Mouse (Mus musculus) liver, embryonic 14.5 days (tissue): ENCODE results near the gene Adamts12. TPM values are rescaled to one million over a fixed set of nuclear protein-coding genes. Genes with fewer than 3 reads are reported as not detected.

ENCODE experiments used
- ATAC-seq: fragments of 200-750 bp; cut with Nextera tagmentation; 2 replicates; pipeline ENCODE4 v1.8.0; 2017; ENCODE audit warnings: moderate number of reproducible peaks, mild to moderate bottlenecking, moderate library complexity; ENCODE audit not compliant: insufficient read depth
- DNase-seq, 3 experiments: peaks; one replicate each; pipeline ENCODE4 v3.0.0-alpha.2; 2012 to 2013; ENCODE audit warnings: low read depth in 3 of 3, low spot score in 3 of 3
- H3K27ac ChIP-seq: fragments of 300-500 bp; sonication (generic); 2 replicates; pipeline ENCODE4 v1.5.1; 2014; ENCODE audit warnings: moderate library complexity, mild to moderate bottlenecking, control low read depth, inconsistent platforms
- H3K27me3 ChIP-seq: fragments of 300-500 bp; sonication (generic); 2 replicates; pipeline ENCODE4 v1.6.1; 2014; ENCODE audit warnings: mild to moderate bottlenecking, low read length, moderate library complexity; ENCODE audit not compliant: control insufficient read depth, insufficient read depth
- H3K36me3 ChIP-seq: fragments of 300-500 bp; sonication (generic); replicated peaks from 2 replicates; pipeline ENCODE4 v1.6.1; 2014; ENCODE audit warnings: low read depth; ENCODE audit not compliant: control insufficient read depth, insufficient read depth
- H3K4me1 ChIP-seq, 2 experiments: fragments of 200-500 bp in 1 of 2; fragments of 300-500 bp in 1 of 2; sonication (generic) in 1 of 2; replicated peaks; 2 replicates each; pipeline ENCODE4 v1.6.1; 2012 to 2014; ENCODE audit warnings: antibody characterized with exemption in 1 of 2, inconsistent platforms in 1 of 2, low read length in 1 of 2; ENCODE audit not compliant: control insufficient read depth in 2 of 2, insufficient read depth in 2 of 2
- H3K4me2 ChIP-seq: fragments of 300-500 bp; sonication (generic); 2 replicates; pipeline ENCODE4 v1.6.1; 2014; ENCODE audit warnings: low read depth, mild to moderate bottlenecking, control low read depth, moderate library complexity
- H3K4me3 ChIP-seq, 2 experiments: fragments of 200-500 bp in 1 of 2; fragments of 300-500 bp in 1 of 2; sonication (generic) in 1 of 2; 2 replicates each; pipeline ENCODE4 v1.5.1; 2012 to 2014; ENCODE audit warnings: low read depth in 2 of 2, low read length in 2 of 2, mild to moderate bottlenecking in 2 of 2, control low read depth in 1 of 2, inconsistent platforms in 1 of 2, moderate library complexity in 1 of 2; ENCODE audit not compliant: insufficient read depth in 1 of 2
- H3K9ac ChIP-seq: fragments of 300-500 bp; sonication (generic); replicated peaks from 2 replicates; pipeline ENCODE4 v1.6.1; 2014; ENCODE audit warnings: mild to moderate bottlenecking, control low read depth, moderate library complexity
- H3K9me3 ChIP-seq: fragments of 300-500 bp; sonication (generic); 2 replicates; pipeline ENCODE4 v1.6.1; 2016; ENCODE audit warnings: low read length, mixed read lengths; ENCODE audit not compliant: control insufficient read depth
- CTCF ChIP-seq: IDR thresholded peaks from 2 replicates; pipeline ENCODE4 v1.5.1; 2016; ENCODE audit warnings: antibody characterized with exemption, low read depth, control low read depth
- EP300 ChIP-seq: IDR thresholded peaks from 2 replicates; pipeline ENCODE4 v1.6.1; 2016; ENCODE audit warnings: antibody characterized with exemption, low read depth
- WGBS: fragments of 180-500 bp; shearing (Covaris S2); extraction: QIAGEN DNeasy Blood & Tissue Kit; methylation state at CpG from one replicate; pipeline ENCODE4 v1.1.7; 2014; ENCODE audit not compliant: insufficient replicate concordance; 5-methylcytosine and 5-hydroxymethylcytosine counted together
- polyA plus RNA-seq, 2 experiments: library from polyadenylated mRNA; depleted of rRNA in 1 of 2; stranded (reverse) in 1 of 2; unstranded in 1 of 2; fragments of >200 nt; fragmentation: Nextera tagmentation in 1 of 2; extraction: Ambion mirVana in 1 of 2; gene quantifications; 2 replicates each; pipeline versions ENCODE4 v1.2.1 to v1.2.3; 2012 to 2014

Adamts12 gene
- polyA plus RNA-seq, 2 experiments: 0.23 to 0.47 TPM

DNA sequence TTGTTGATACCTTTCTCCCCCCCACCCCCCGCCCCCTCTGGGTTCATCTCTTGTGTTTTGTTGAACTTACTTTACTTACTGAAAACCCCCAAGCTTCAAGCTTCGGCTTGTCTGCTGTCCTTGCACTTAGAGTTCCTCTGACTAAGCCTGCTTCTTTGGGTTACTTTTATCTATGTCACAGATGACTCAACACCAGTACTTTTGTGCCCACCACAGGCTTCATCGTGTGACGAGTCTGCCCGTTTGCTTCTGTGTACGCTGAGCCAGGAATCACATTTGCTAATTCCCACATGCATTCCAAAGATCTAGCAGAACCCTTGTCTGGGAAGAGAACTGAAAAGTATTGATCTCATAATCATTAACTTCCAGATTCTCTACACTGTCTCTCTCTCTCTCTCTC, 94.8 kb downstream of the Adamts12 start:
- H3K27me3 ChIP-seq: no peaks in the 10 kb centered on the region
- WGBS: 56% methylated on average over 6 of the region's 6 CpGs
- H3K4me1 ChIP-seq: no peaks in the 10 kb centered on the region

DNA sequence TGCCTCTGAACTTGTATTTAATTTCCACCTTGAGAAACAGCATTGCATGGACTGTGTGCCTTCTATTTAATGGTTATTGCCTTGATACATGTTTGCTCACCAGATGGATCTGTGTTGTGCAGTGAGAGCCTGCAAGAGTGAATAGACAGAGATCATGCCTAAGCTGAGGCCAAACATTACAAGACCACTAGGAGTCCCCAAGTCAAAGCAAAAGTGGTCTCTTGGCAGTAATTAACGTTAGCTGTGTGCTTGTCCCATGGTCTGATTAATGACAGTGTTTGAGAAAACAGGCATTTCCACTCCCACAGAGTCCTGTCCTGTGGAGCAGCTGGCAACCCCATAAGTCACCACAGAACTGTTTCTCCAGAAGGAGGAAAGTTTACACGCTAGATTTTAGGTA, 96.2 kb downstream of the Adamts12 start:
- no peaks in the 10 kb centered on the region for H3K36me3 ChIP-seq

More for the DNA sequence above, 94.8 kb downstream of the Adamts12 start:
- DNase-seq (no peak), ATAC-seq (no peak)
- H3K36me3 ChIP-seq: no peaks in the 10 kb centered on the region
- H3K9me3 ChIP-seq: no peaks in the 10 kb centered on the region
- no peak overlapping the region for H3K4me3 ChIP-seq
- no peak overlapping the region for H3K4me2 ChIP-seq
- TF ChIP-seq CTCF (no peak), EP300 (no peak)
- no peak overlapping the region for H3K9ac ChIP-seq
- no peak overlapping the region for H3K27ac ChIP-seq

DNA sequence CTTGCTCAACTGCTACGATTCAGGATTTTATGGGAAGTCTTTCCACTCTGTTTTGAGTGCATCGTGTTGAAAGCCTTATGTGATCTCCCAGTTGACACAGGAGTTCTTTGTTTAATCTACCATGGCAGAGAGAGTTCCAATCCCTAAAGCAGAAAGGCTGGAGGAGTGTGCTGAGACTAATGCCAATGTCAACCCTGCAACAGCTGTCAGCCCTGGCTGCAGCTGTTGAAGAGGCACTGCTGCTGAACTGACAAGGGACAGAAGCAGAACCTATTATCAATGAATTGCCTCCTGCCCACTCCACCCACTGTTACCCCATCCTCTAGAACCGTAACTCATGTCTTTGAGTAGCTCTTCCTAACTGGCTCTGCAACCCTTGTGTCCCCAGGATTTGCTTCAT, 101.3 kb downstream of the Adamts12 start:
- Histone ChIP-seq H3K4me1 (no peaks in the 10 kb centered on the region), H3K36me3 (no peaks in the 10 kb centered on the region), H3K27ac (no peak overlapping the region), H3K4me2 (no peak overlapping the region), H3K4me3 (no peak overlapping the region), H3K27me3 (no peaks in the 10 kb centered on the region), H3K9me3 (no peaks in the 10 kb centered on the region), H3K9ac (no peak overlapping the region)
- 50% methylated on average over 3 of the region's 3 CpGs for WGBS
- TF ChIP-seq EP300 (no peak), CTCF (no peak)
- DNase-seq (no peak), ATAC-seq (no peak)

More for the DNA sequence above, 96.2 kb downstream of the Adamts12 start:
- H3K9me3 ChIP-seq: no peaks in the 10 kb centered on the region
- H3K4me2 ChIP-seq: no peak overlapping the region
- no peak for TF ChIP-seq CTCF
- no peak for TF ChIP-seq EP300
- WGBS: 28% methylated on average over 2 of the region's 2 CpGs
- no peak overlapping the region for H3K4me3 ChIP-seq
- H3K9ac ChIP-seq: no peak overlapping the region
- no peaks in the 10 kb centered on the region for H3K4me1 ChIP-seq
- H3K27ac ChIP-seq: no peak overlapping the region
- ATAC-seq: no peak
- DNase-seq: no peak
- no peaks in the 10 kb centered on the region for H3K27me3 ChIP-seq

DNA sequence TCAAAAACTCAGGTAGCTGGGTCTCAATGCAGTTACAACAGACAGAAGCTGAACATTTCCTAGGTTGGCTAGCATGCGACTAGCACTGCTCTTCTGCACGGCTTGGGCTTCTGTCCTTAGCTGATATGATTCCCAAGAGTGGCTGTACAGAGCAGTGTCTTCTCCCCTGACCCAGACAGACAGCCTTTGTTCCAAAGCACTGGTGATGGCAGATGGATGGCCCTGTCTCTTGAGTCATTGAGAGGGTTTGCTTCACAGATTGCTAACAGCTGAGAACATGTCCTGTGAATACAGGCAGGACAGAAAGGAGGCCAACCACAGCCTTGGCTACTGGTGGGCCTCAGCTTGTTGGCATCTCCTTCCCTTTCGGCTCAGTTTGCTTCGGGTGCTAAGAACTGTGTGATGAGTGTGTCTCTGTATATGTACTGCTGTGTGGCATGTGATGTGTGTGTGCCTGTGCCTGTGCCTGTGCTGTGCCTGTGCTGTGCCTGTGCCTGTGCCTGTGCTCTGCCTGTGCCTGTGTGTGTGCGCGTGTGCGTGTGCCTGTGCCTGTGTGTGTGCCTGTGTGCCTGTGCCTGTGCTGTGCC, 109.4 kb downstream of the Adamts12 start:
- Histone ChIP-seq H3K27ac (no peak overlapping the region), H3K4me1 (no peaks in the 10 kb centered on the region), H3K27me3 (no peaks in the 10 kb centered on the region), H3K36me3 (no peaks in the 10 kb centered on the region), H3K9ac (no peak overlapping the region), H3K4me3 (no peak overlapping the region), H3K4me2 (no peak overlapping the region), H3K9me3 (no peaks in the 10 kb centered on the region)
- TF ChIP-seq CTCF (no peak), EP300 (no peak)
- 76% methylated on average over 7 of the region's 7 CpGs for WGBS
- DNase-seq: no peak
- no peak for ATAC-seq

DNA sequence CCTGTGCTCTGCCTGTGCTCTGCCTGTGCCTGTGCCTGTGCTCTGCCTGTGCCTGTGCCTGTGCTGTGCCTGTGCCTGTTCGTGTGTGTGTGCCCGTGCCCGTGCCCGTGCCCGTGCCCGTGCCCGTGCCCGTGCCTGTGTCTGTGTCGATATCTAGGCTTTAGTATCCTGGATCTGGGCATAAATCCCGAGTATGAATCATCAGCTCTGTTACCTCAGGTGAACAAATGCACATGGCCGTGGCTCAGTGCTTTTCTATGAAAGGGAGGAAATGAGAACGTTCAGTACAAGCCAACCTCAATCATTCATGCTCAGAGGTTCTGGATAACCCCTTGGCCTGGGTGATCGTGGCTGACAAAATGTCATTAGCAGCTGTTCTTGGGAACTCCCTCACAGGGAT, 110.3 kb downstream of the Adamts12 start:
- no peak for ATAC-seq
- Histone ChIP-seq H3K36me3 (no peaks in the 10 kb centered on the region), H3K4me1 (no peaks in the 10 kb centered on the region), H3K4me2 (no peak overlapping the region), H3K9ac (no peak overlapping the region), H3K27ac (no peak overlapping the region), H3K9me3 (no peaks in the 10 kb centered on the region), H3K27me3 (no peaks in the 10 kb centered on the region), H3K4me3 (no peak overlapping the region)
- no peak for DNase-seq
- WGBS: 69% methylated on average over 13 of the region's 13 CpGs
- TF ChIP-seq EP300: no peak
- no peak for TF ChIP-seq CTCF
